Mouse (Mus musculus) MEL (cell line): Measurements from ENCODE around the gene Zc3h13. TPM values are rescaled to one million over a fixed set of nuclear protein-coding genes. Genes with fewer than 3 reads are reported as not detected.
A peak's percentile ranks its signal among the peaks of the same experiment; 100 is the strongest.

Experiments used
- DNase-seq: peaks from one replicate; pipeline ENCODE4 v3.0.0; 2011; ENCODE audit warnings: low read depth, low spot score
- H3K27ac ChIP-seq: 2 replicates; pipeline ENCODE4 v1.5.1; 2012; ENCODE audit warnings: low read depth, mild to moderate bottlenecking, control low read depth, low read length, moderate library complexity; ENCODE audit not compliant: control insufficient read depth
- H3K27me3 ChIP-seq, 2 experiments: fragments of 150-350 bp in 1 of 2; sonication (generic) in 1 of 2; 2 replicates each; pipeline ENCODE4 v1.6.1; 2012; ENCODE audit warnings: low read length in 2 of 2, mild to moderate bottlenecking in 2 of 2, improper control_type of control experiment in 1 of 2, moderate library complexity in 1 of 2; ENCODE audit not compliant: insufficient read depth in 2 of 2, control insufficient read depth in 1 of 2
- H3K36me3 ChIP-seq, 2 experiments: 2 replicates each; pipeline ENCODE4 v1.6.1; 2012 to 2014; ENCODE audit warnings: low read length in 2 of 2, improper control_type of control experiment in 1 of 2, inconsistent platforms in 1 of 2, mild to moderate bottlenecking in 1 of 2; ENCODE audit not compliant: insufficient read depth in 2 of 2, control insufficient read depth in 1 of 2
- H3K4me1 ChIP-seq, 2 experiments: fragments of 150-350 bp in 1 of 2; sonication (generic) in 1 of 2; 2 replicates each; pipeline ENCODE4 v1.6.1; 2012; ENCODE audit warnings: low read length in 2 of 2, improper control_type of control experiment in 1 of 2, mild to moderate bottlenecking in 1 of 2; ENCODE audit not compliant: insufficient read depth in 2 of 2, control insufficient read depth in 1 of 2
- H3K4me3 ChIP-seq, 2 experiments: fragments of 150-350 bp in 1 of 2; sonication (generic) in 1 of 2; 2 replicates each; pipeline ENCODE4 v1.5.1; 2012; ENCODE audit warnings: low read depth in 2 of 2, low read length in 2 of 2, mild to moderate bottlenecking in 2 of 2, moderate library complexity in 2 of 2, control low read depth in 1 of 2, improper control_type of control experiment in 1 of 2; ENCODE audit not compliant: control insufficient read depth in 1 of 2, insufficient read depth in 1 of 2
- H3K79me2 ChIP-seq: 2 replicates; pipeline ENCODE4 v1.6.1; 2012; ENCODE audit warnings: mild to moderate bottlenecking, low read length, moderate library complexity; ENCODE audit not compliant: control insufficient read depth, poor library complexity, insufficient read depth
- H3K9ac ChIP-seq: 2 replicates; pipeline ENCODE4 v1.6.1; 2012; ENCODE audit warnings: low read depth, mild to moderate bottlenecking, control low read depth, low read length, moderate library complexity; ENCODE audit not compliant: control insufficient read depth, poor library complexity, severe bottlenecking
- H3K9me3 ChIP-seq: fragments of 150-350 bp; sonication (generic); replicated peaks from 2 replicates; pipeline ENCODE4 v1.6.1; 2012; ENCODE audit warnings: mild to moderate bottlenecking, low read length, improper control_type of control experiment, moderate library complexity; ENCODE audit not compliant: insufficient read depth
- CHD1 ChIP-seq: IDR thresholded peaks from 2 replicates; pipeline ENCODE4 v1.6.1; 2012; ENCODE audit warnings: low read depth, mild to moderate bottlenecking, inconsistent platforms, low read length, improper control_type of control experiment
- CTCF ChIP-seq, 3 experiments: IDR thresholded peaks in 2 of 3; conservative IDR thresholded peaks in 1 of 3; 2 replicates each; pipeline ENCODE4 v1.5.1; 2011 to 2012; ENCODE audit warnings: low read length in 3 of 3, low read depth in 2 of 3, mild to moderate bottlenecking in 2 of 3, improper control_type of control experiment in 1 of 3, inconsistent platforms in 1 of 3, mixed read lengths in 1 of 3, moderate library complexity in 1 of 3; ENCODE audit not compliant: control insufficient read depth in 1 of 3, insufficient read depth in 1 of 3, poor library complexity in 1 of 3, severe bottlenecking in 1 of 3
- E2F4 ChIP-seq: IDR thresholded peaks from 2 replicates; pipeline ENCODE4 v1.6.1; 2011; ENCODE audit warnings: low read depth, low read length, improper control_type of control experiment, borderline replicate concordance
- ELF1 ChIP-seq: IDR thresholded peaks from 2 replicates; pipeline ENCODE4 v1.6.1; 2014; ENCODE audit warnings: low read depth, mild to moderate bottlenecking, inconsistent platforms, low read length, improper control_type of control experiment, moderate library complexity
- EP300 ChIP-seq, 2 experiments: IDR thresholded peaks; 2 replicates each; pipeline ENCODE4 v1.6.1; 2011; ENCODE audit warnings: improper control_type of control experiment in 2 of 2, low read length in 2 of 2, low read depth in 1 of 2, mild to moderate bottlenecking in 1 of 2
- KAT2A ChIP-seq: conservative IDR thresholded peaks from 2 replicates; pipeline ENCODE4 v1.6.1; 2012; ENCODE audit warnings: low read depth, low read length, improper control_type of control experiment, inconsistent platforms
- MAFK ChIP-seq: IDR thresholded peaks from 2 replicates; pipeline ENCODE4 v1.6.1; 2011; ENCODE audit warnings: low read depth, mild to moderate bottlenecking, low read length, improper control_type of control experiment, borderline replicate concordance
- MAX ChIP-seq: IDR thresholded peaks from 2 replicates; pipeline ENCODE4 v1.6.1; 2011; ENCODE audit warnings: low read length, improper control_type of control experiment
- MAZ ChIP-seq: IDR thresholded peaks from 2 replicates; pipeline ENCODE4 v1.6.1; 2012; ENCODE audit warnings: low read depth, mild to moderate bottlenecking, inconsistent platforms, low read length, improper control_type of control experiment
- MEF2A ChIP-seq: IDR thresholded peaks from 2 replicates; pipeline ENCODE4 v1.6.1; 2014; ENCODE audit warnings: low read depth, mild to moderate bottlenecking, inconsistent platforms, low read length, improper control_type of control experiment; ENCODE audit not compliant: poor library complexity, insufficient replicate concordance, severe bottlenecking; ENCODE audit errors: extremely low read depth
- MYB ChIP-seq: IDR thresholded peaks from 2 replicates; pipeline ENCODE4 v1.6.1; 2011; ENCODE audit warnings: mild to moderate bottlenecking, low read depth, low read length, improper control_type of control experiment
- POLR2AphosphoS2 ChIP-seq: IDR thresholded peaks from 2 replicates; pipeline ENCODE4 v1.6.1; 2011; ENCODE audit warnings: low read length, improper control_type of control experiment
- SMC3 ChIP-seq: IDR thresholded peaks from 2 replicates; pipeline ENCODE4 v1.6.1; 2011; ENCODE audit warnings: low read depth, low read length, improper control_type of control experiment
- TAL1 ChIP-seq: IDR thresholded peaks from 2 replicates; pipeline ENCODE4 v1.6.1; 2012; ENCODE audit warnings: mild to moderate bottlenecking, inconsistent platforms, low read length, moderate library complexity, mixed read lengths
- TCF12 ChIP-seq: IDR thresholded peaks from 2 replicates; pipeline ENCODE4 v1.6.1; 2014; ENCODE audit warnings: low read depth, mild to moderate bottlenecking, inconsistent platforms, low read length, improper control_type of control experiment, moderate library complexity
- USF2 ChIP-seq, 2 experiments: IDR thresholded peaks; 2 replicates each; pipeline ENCODE4 v1.6.1; 2011 to 2012; ENCODE audit warnings: improper control_type of control experiment in 2 of 2, low read length in 2 of 2, borderline replicate concordance in 1 of 2, inconsistent platforms in 1 of 2, low read depth in 1 of 2, mild to moderate bottlenecking in 1 of 2; ENCODE audit not compliant: insufficient read depth in 1 of 2
- ZC3H11A ChIP-seq: IDR thresholded peaks from 2 replicates; pipeline ENCODE4 v1.6.1; 2012; ENCODE audit warnings: low read depth, mild to moderate bottlenecking, inconsistent platforms, low read length, improper control_type of control experiment
- ZKSCAN1 ChIP-seq: IDR thresholded peaks from 2 replicates; pipeline ENCODE4 v1.6.1; 2012; ENCODE audit warnings: low read depth, mild to moderate bottlenecking, inconsistent platforms, low read length, improper control_type of control experiment, moderate library complexity
- ZMIZ1 ChIP-seq: IDR thresholded peaks from 2 replicates; pipeline ENCODE4 v1.6.1; 2012; ENCODE audit warnings: low read depth, mild to moderate bottlenecking, inconsistent platforms, low read length, improper control_type of control experiment, moderate library complexity
- ZNF384 ChIP-seq: IDR thresholded peaks from 2 replicates; pipeline ENCODE4 v1.6.1; 2012; ENCODE audit warnings: low read depth, mild to moderate bottlenecking, inconsistent platforms, low read length, improper control_type of control experiment
- polyA plus RNA-seq, 2 experiments: library from polyadenylated mRNA; stranded (reverse) in 1 of 2; unstranded in 1 of 2; fragments of >175 nt in 1 of 2; fragments of >200 nt in 1 of 2; gene quantifications; 2 replicates each; pipeline versions ENCODE4 v1.2.1 to v1.2.4; 2012; ENCODE audit warnings: low replicate concordance in 2 of 2, low read depth in 1 of 2; ENCODE audit not compliant: insufficient read length in 2 of 2, insufficient read depth in 1 of 2, missing spikeins in 1 of 2
- total RNA-seq: library from RNA; depleted of rRNA; stranded (reverse); fragments of 300-350 nt; gene quantifications from 2 replicates; pipeline ENCODE4 v1.2.3, GENCODE M21; 2012

The Zc3h13 gene
- total and polyA plus RNA-seq, 3 experiments: 17.5 to 145 (median 41.8) TPM

- no peak overlapping the region for H3K4me3 ChIP-seq
- DNase-seq: peak; percentile 39
Measured at GRCm38 (mm10) chr14:75330621-75331020, 46.4 kb downstream of the Zc3h13 start.

GRCm38 (mm10) chr14:75334321-75334720 lies 50.1 kb downstream of the Zc3h13 start:
- H3K36me3 ChIP-seq: peaks cover 0 to 15% of the 10 kb centered on the region in 2 experiments; a peak in 2 of 4 replicates
- no peaks in the 10 kb centered on the region for H3K27me3 ChIP-seq
- H3K9ac ChIP-seq: no peak overlapping the region
- no peak for TF ChIP-seq USF2 (IDR thresholded peaks at IDR 0.05; ENCODE audit: borderline replicate concordance in 1 of 2, insufficient read depth in 1 of 2, low read depth in 1 of 2, low read length in 2 of 2)
- no peak for TF ChIP-seq E2F4
- no peak for TF ChIP-seq ZKSCAN1
- TF ChIP-seq MAZ: no peak
- TF ChIP-seq ELF1: no peak
- TF ChIP-seq, all 39 proteins: peak for 0
- Histone ChIP-seq H3K4me1 (no peaks in the 10 kb centered on the region), H3K79me2 (no peaks in the 10 kb centered on the region), H3K27ac (no peak overlapping the region), H3K4me3 (no peak overlapping the region), H3K9me3 (no peaks in the 10 kb centered on the region)
- DNase-seq: no peak

More at GRCm38 (mm10) chr14:75330621-75331020, 46.4 kb downstream of the Zc3h13 start:
- Histone ChIP-seq H3K79me2 (no peaks in the 10 kb centered on the region), H3K4me1 (no peaks in the 10 kb centered on the region), H3K36me3 (peaks cover 0 to 11% of the 10 kb centered on the region in 2 experiments; a peak in 2 of 4 replicates), H3K9ac (no peak overlapping the region), H3K27ac (no peak overlapping the region), H3K27me3 (no peaks in the 10 kb centered on the region), H3K9me3 (no peaks in the 10 kb centered on the region)
- peak; percentile 33 to 63 (median 45) for TF ChIP-seq CTCF (IDR thresholded peaks at IDR 0.05 in 2 of 3, conservative IDR thresholded peaks at IDR 0.05 in 1 of 3; ENCODE audit: control insufficient read depth in 1 of 3, insufficient read depth in 1 of 3, low read depth in 2 of 3, low read length in 3 of 3, poor library complexity in 1 of 3, severe bottlenecking in 1 of 3)
- no peak for TF ChIP-seq MEF2A

GRCm38 (mm10) chr14:75337884-75338283 lies 53.7 kb downstream of the Zc3h13 start:
- H3K27ac ChIP-seq: no peak overlapping the region
- H3K4me3 ChIP-seq: no peak overlapping the region
- H3K9ac ChIP-seq: no peak overlapping the region
- H3K79me2 ChIP-seq: no peaks in the 10 kb centered on the region
- no peak for DNase-seq
- TF ChIP-seq MEF2A: no peak
- H3K4me1 ChIP-seq: no peaks in the 10 kb centered on the region
- no peaks in the 10 kb centered on the region for H3K9me3 ChIP-seq
- no peaks in the 10 kb centered on the region for H3K27me3 ChIP-seq
- H3K36me3 ChIP-seq: peaks cover 0 to 20% of the 10 kb centered on the region in 2 experiments; a peak in 2 of 4 replicates

GRCm38 (mm10) chr14:75346041-75346440 lies 61.9 kb downstream of the Zc3h13 start:
- no peaks in the 10 kb centered on the region for H3K4me1 ChIP-seq
- no peaks in the 10 kb centered on the region for H3K79me2 ChIP-seq
- H3K9ac ChIP-seq: no peak overlapping the region
- no peak for DNase-seq
- no peaks in the 10 kb centered on the region for H3K27me3 ChIP-seq
- H3K36me3 ChIP-seq: peaks cover 0 to 6% of the 10 kb centered on the region in 2 experiments; a peak in 2 of 4 replicates
- H3K4me3 ChIP-seq: no peak overlapping the region
- no peaks in the 10 kb centered on the region for H3K9me3 ChIP-seq
- no peak overlapping the region for H3K27ac ChIP-seq
- TF ChIP-seq EP300 (IDR thresholded peaks at IDR 0.05; ENCODE audit: low read depth in 1 of 2, low read length in 2 of 2) (no peak), TCF12 (no peak), ZC3H11A (no peak), SMC3 (no peak), ZMIZ1 (no peak), ZKSCAN1 (no peak), MAX (no peak), ELF1 (no peak), KAT2A (no peak), MYB (no peak), MAFK (no peak), TAL1 (no peak), ZNF384 (no peak), CHD1 (no peak), POLR2AphosphoS2 (no peak)
